Mouse (Mus musculus): ENCODE measurements at regions not wholly inside any gene's neighbourhood (a gene's known extent, or its start where the extent isn't known, plus 50 kb on each side); places are given as distances from the start of the nearest gene placed in this dataset.
A peak's percentile ranks its signal among the peaks of the same experiment; 100 is the strongest.
"Not testable (repeated sequence)": the region's sequence is repeated elsewhere in the genome, so short reads cannot be mapped to it uniquely, and the experiment has no call there.

- DNase-seq (ENCODE audit: low spot score in 2 of 2) = peak in 1 of 2 experiments; percentile 41
Measured at GRCm38 (mm10) chr4:61998366-61998765, 55.6 kb downstream of the Mup20 start.

GRCm38 (mm10) chr4:61989941-61990340, 64.0 kb downstream of the Mup20 start:
- DNase-seq (ENCODE audit: low spot score in 2 of 2) = not testable (repeated sequence)

GRCm38 (mm10) chr4:61976159-61976558, 77.8 kb downstream of the Mup20 start:
- no peak for DNase-seq (ENCODE audit: low spot score in 2 of 2)

GRCm38 (mm10) chr4:61973236-61973635, 80.7 kb downstream of the Mup20 start:
- DNase-seq (ENCODE audit: low spot score in 2 of 2) = peak; percentile 31 to 42

- DNase-seq (ENCODE audit: low spot score in 2 of 2) = no peak
Measured at GRCm38 (mm10) chr4:61969691-61970090, 84.3 kb downstream of the Mup20 start.

GRCm38 (mm10) chr4:61967674-61968073, 86.3 kb downstream of the Mup20 start:
- DNase-seq (ENCODE audit: low spot score in 2 of 2) = not testable (repeated sequence)

GRCm38 (mm10) chr4:61962315-61962714, 91.6 kb downstream of the Mup20 start:
- no peak for DNase-seq (ENCODE audit: low spot score in 2 of 2)

Measured in adrenal gland, adult 18-20 months (tissue).